Mouse (Mus musculus): ENCODE results near the gene Rec8. TPM values are rescaled to one million over a fixed set of nuclear protein-coding genes. Genes with fewer than 3 reads are reported as not detected.
A peak's percentile ranks its signal among the peaks of the same experiment; 100 is the strongest.

The Rec8 gene
- polyA plus RNA-seq, 1 experiment from 2014 or later: 9.0 TPM

DNA sequence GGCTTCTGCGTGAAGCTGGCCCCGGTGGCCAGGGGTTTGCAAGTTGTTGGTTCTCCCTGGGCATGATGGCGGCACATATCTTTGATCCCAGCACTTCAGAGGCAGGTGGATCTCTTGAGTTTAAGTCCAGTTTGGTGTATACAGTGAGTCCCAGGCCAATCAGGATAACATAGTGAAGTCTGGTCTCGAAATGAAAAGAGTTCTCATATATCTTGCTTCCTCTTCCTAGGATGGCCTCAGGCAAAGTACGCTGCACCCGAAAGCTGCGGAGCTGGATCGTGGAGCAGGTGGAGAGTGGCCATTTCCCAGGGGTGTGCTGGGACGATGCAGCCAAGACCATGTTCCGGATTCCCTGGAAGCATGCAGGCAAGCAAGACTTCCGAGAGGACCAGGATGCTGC lies 13.0 kb upstream of the Rec8 start:
- H3K4me2 ChIP-seq (replicated peaks): peak overlapping the region; percentile 33; the same call in 1 of the 2 replicates
- WGBS: 91% methylated on average over 11 of the region's 11 CpGs
- peaks cover 82% of the 10 kb centered on the region for H3K36me3 ChIP-seq (replicated peaks; ENCODE audit: control insufficient read depth, insufficient read depth)

GRCm38 (mm10) chr14:55605743-55606459 lies 11.9 kb upstream of the Rec8 start:
- ATAC-seq (ENCODE audit: low FRiP score) (no peak), DNase-seq (ENCODE audit: low spot score) (no peak)
- no peak overlapping the region for H3K4me3 ChIP-seq (replicated peaks; ENCODE audit: low read length)
- H3K9ac ChIP-seq: no peak overlapping the region
- 94% methylated on average over 16 of the region's 16 CpGs for WGBS
- no peaks in the 10 kb centered on the region for H3K27me3 ChIP-seq (ENCODE audit: control insufficient read depth, insufficient read depth, low read length)
- H3K36me3 ChIP-seq (replicated peaks; ENCODE audit: control insufficient read depth, insufficient read depth): peaks cover 79% of the 10 kb centered on the region
- no peaks in the 10 kb centered on the region for H3K4me1 ChIP-seq (replicated peaks; ENCODE audit: control insufficient read depth, insufficient read depth, low read length)
- H3K9me3 ChIP-seq (ENCODE audit: control insufficient read depth, low read length): no peaks in the 10 kb centered on the region
- no peak overlapping the region for H3K4me2 ChIP-seq (replicated peaks)
- no peak overlapping the region for H3K27ac ChIP-seq

More for the DNA sequence above, 13.0 kb upstream of the Rec8 start:
- DNase-seq (ENCODE audit: low spot score) (no peak), ATAC-seq (ENCODE audit: low FRiP score) (no peak)
- no peak overlapping the region for H3K4me3 ChIP-seq (replicated peaks; ENCODE audit: low read length)
- H3K9me3 ChIP-seq (ENCODE audit: control insufficient read depth, low read length): no peaks in the 10 kb centered on the region
- no peaks in the 10 kb centered on the region for H3K4me1 ChIP-seq (replicated peaks; ENCODE audit: control insufficient read depth, insufficient read depth, low read length)
- no peaks in the 10 kb centered on the region for H3K27me3 ChIP-seq (ENCODE audit: control insufficient read depth, insufficient read depth, low read length)
- H3K9ac ChIP-seq: no peak overlapping the region
- no peak overlapping the region for H3K27ac ChIP-seq

DNA sequence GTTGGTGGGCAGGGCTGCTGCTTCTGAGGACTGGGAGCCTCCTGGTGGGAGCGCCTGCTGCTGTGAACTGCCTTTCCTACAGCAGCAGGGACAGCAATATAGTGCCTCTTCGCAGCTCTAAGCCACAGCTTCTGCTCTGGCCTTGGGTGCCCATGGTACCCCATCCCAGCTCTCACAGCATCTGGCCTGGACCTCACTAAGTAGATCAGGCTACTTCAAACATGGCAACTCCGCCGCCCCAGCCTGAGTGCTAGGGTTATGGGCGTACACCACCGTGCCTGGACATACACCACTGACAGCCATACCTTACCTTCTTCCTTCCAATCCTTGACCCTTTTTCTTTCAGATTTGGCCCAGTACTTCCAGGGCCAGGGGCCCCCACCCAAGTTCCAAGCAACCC lies 9.5 kb upstream of the Rec8 start:
- DNase-seq (ENCODE audit: low spot score) (no peak), ATAC-seq (ENCODE audit: low FRiP score) (no peak)
- no peak overlapping the region for H3K9ac ChIP-seq
- peaks cover 56% of the 10 kb centered on the region for H3K36me3 ChIP-seq (replicated peaks; ENCODE audit: control insufficient read depth, insufficient read depth)
- H3K4me3 ChIP-seq (replicated peaks; ENCODE audit: low read length): no peak overlapping the region
- no peak overlapping the region for H3K4me2 ChIP-seq (replicated peaks)
- no peaks in the 10 kb centered on the region for H3K27me3 ChIP-seq (ENCODE audit: control insufficient read depth, insufficient read depth, low read length)
- no peaks in the 10 kb centered on the region for H3K4me1 ChIP-seq (replicated peaks; ENCODE audit: control insufficient read depth, insufficient read depth, low read length)
- no peaks in the 10 kb centered on the region for H3K9me3 ChIP-seq (ENCODE audit: control insufficient read depth, low read length)
- 100% methylated on average over 6 of the region's 6 CpGs for WGBS
- no peak overlapping the region for H3K27ac ChIP-seq

DNA sequence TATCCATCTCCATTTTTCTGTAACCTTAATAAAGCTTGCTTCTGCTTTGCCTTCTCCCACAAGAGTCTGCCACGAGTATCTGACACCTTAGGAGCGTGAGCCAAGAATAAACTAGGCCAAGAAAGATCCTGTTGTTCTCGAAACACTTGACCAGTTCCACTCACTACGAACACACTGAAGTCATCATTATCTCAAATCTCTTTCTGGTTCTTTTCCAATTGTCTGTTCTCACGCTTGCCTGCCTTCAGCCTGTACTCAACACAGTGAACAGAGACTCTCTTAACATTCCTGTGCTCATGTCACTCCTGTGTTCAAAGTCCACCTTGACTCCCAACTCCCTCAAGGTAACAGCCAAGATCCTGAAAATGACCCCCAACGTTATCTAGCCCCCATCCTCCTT lies 4.5 kb upstream of the Rec8 start:
- Histone ChIP-seq H3K4me3 (replicated peaks; ENCODE audit: low read length) (no peak overlapping the region), H3K4me1 (replicated peaks; ENCODE audit: control insufficient read depth, insufficient read depth, low read length) (no peaks in the 10 kb centered on the region), H3K9me3 (ENCODE audit: control insufficient read depth, low read length) (no peaks in the 10 kb centered on the region), H3K36me3 (replicated peaks; ENCODE audit: control insufficient read depth, insufficient read depth) (peaks cover 24% of the 10 kb centered on the region), H3K4me2 (replicated peaks) (no peak overlapping the region), H3K27me3 (ENCODE audit: control insufficient read depth, insufficient read depth, low read length) (no peaks in the 10 kb centered on the region), H3K27ac (no peak overlapping the region), H3K9ac (no peak overlapping the region)
- WGBS: 75% methylated on average over 6 of the region's 6 CpGs
- DNase-seq (ENCODE audit: low spot score): no peak
- ATAC-seq (ENCODE audit: low FRiP score): no peak

- H3K36me3 ChIP-seq (replicated peaks; ENCODE audit: control insufficient read depth, insufficient read depth): peaks cover 11% of the 10 kb centered on the region
- H3K4me3 ChIP-seq (replicated peaks; ENCODE audit: low read length): no peak overlapping the region
- H3K27ac ChIP-seq: no peak overlapping the region
- no peak for ATAC-seq (ENCODE audit: low FRiP score)
- 85% methylated on average over 7 of the region's 7 CpGs for WGBS
- DNase-seq (ENCODE audit: low spot score): no peak
- H3K9ac ChIP-seq: no peak overlapping the region
- no peaks in the 10 kb centered on the region for H3K27me3 ChIP-seq (ENCODE audit: control insufficient read depth, insufficient read depth, low read length)
- H3K4me2 ChIP-seq (replicated peaks): no peak overlapping the region
- no peaks in the 10 kb centered on the region for H3K9me3 ChIP-seq (ENCODE audit: control insufficient read depth, low read length)
- H3K4me1 ChIP-seq (replicated peaks; ENCODE audit: control insufficient read depth, insufficient read depth, low read length): no peaks in the 10 kb centered on the region
Observed at GRCm38 (mm10) chr14:55614565-55615178, 3.2 kb upstream of the Rec8 start.

- no peak overlapping the region for H3K27ac ChIP-seq
- 46% methylated on average over 2 of the region's 2 CpGs for WGBS
- H3K4me1 ChIP-seq (replicated peaks; ENCODE audit: control insufficient read depth, insufficient read depth, low read length): no peaks in the 10 kb centered on the region
- ATAC-seq (ENCODE audit: low FRiP score): no peak
- H3K36me3 ChIP-seq (replicated peaks; ENCODE audit: control insufficient read depth, insufficient read depth): peaks cover 2% of the 10 kb centered on the region; the same call in 1 of the 2 replicates
- no peak for DNase-seq (ENCODE audit: low spot score)
- no peaks in the 10 kb centered on the region for H3K27me3 ChIP-seq (ENCODE audit: control insufficient read depth, insufficient read depth, low read length)
- H3K4me2 ChIP-seq (replicated peaks): no peak overlapping the region
- H3K4me3 ChIP-seq (replicated peaks; ENCODE audit: low read length): no peak overlapping the region
- no peak overlapping the region for H3K9ac ChIP-seq
- H3K9me3 ChIP-seq (ENCODE audit: control insufficient read depth, low read length): no peaks in the 10 kb centered on the region
Observed at GRCm38 (mm10) chr14:55615876-55616275, 2.0 kb upstream of the Rec8 start.

GRCm38 (mm10) chr14:55616844-55617243 lies 993 bp upstream of the Rec8 start:
- 84% methylated on average over 2 of the region's 2 CpGs for WGBS
- ATAC-seq (ENCODE audit: low FRiP score) (no peak), DNase-seq (ENCODE audit: low spot score) (no peak)

DNA sequence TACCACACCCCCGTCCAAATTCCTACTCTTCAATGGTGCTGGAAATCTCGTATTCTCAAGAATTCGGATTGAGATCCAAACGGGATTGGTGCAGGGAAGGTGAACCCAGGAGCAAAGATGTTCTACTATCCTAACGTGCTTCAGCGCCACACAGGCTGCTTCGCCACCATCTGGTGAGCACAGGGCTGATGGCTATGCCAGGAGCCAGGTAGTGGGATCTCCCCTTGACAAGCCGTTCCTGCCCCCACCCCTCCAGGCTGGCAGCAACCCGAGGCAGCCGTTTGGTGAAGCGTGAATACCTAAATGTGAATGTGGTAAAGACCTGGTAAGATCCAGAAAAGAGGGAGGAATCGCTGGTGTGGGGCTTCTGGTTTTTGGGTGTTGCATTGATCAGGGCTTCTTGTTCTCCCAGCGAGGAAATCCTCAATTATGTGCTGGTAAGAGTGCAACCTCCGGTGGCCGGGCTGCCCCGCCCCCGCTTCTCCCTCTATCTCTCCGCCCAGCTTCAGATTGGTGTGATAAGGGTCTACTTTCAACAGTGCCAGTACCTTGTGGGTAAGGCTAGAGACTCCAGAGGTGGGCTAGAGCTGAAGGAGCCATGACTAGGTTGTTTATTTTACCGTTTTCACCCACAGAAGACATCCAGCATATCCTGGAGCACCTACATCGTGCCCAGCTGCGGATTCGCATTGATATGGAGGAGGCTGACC lies 804 bp downstream of the Rec8 start:
- peak overlapping the region; percentile 39 for H3K4me2 ChIP-seq (replicated peaks)
- ATAC-seq (ENCODE audit: low FRiP score): no peak
- no peaks in the 10 kb centered on the region for H3K36me3 ChIP-seq (replicated peaks; ENCODE audit: control insufficient read depth, insufficient read depth)
- no peaks in the 10 kb centered on the region for H3K9me3 ChIP-seq (ENCODE audit: control insufficient read depth, low read length)
- H3K4me1 ChIP-seq (replicated peaks; ENCODE audit: control insufficient read depth, insufficient read depth, low read length): no peaks in the 10 kb centered on the region
- no peak overlapping the region for H3K27ac ChIP-seq
- no peaks in the 10 kb centered on the region for H3K27me3 ChIP-seq (ENCODE audit: control insufficient read depth, insufficient read depth, low read length)
- no peak for DNase-seq (ENCODE audit: low spot score)
- peak overlapping the region; percentile 28 for H3K4me3 ChIP-seq (replicated peaks; ENCODE audit: low read length)
- 56% methylated on average over 22 of the region's 22 CpGs for WGBS
- peak overlapping the region; percentile 40 for H3K9ac ChIP-seq

More at GRCm38 (mm10) chr14:55616844-55617243, 993 bp upstream of the Rec8 start:
- H3K36me3 ChIP-seq (replicated peaks; ENCODE audit: control insufficient read depth, insufficient read depth): no peaks in the 10 kb centered on the region
- H3K9me3 ChIP-seq (ENCODE audit: control insufficient read depth, low read length): no peaks in the 10 kb centered on the region
- no peak overlapping the region for H3K4me3 ChIP-seq (replicated peaks; ENCODE audit: low read length)
- no peak overlapping the region for H3K9ac ChIP-seq
- H3K4me2 ChIP-seq (replicated peaks): no peak overlapping the region
- no peaks in the 10 kb centered on the region for H3K27me3 ChIP-seq (ENCODE audit: control insufficient read depth, insufficient read depth, low read length)
- H3K27ac ChIP-seq: no peak overlapping the region
- H3K4me1 ChIP-seq (replicated peaks; ENCODE audit: control insufficient read depth, insufficient read depth, low read length): no peaks in the 10 kb centered on the region

GRCm38 (mm10) chr14:55628077-55628827 lies 10.4 kb downstream of the Rec8 start:
- WGBS: 94% methylated on average over 27 of the region's 27 CpGs
- Histone ChIP-seq H3K4me3 (replicated peaks; ENCODE audit: low read length) (no peak overlapping the region), H3K9me3 (ENCODE audit: control insufficient read depth, low read length) (no peaks in the 10 kb centered on the region), H3K9ac (no peak overlapping the region), H3K27ac (no peak overlapping the region), H3K4me1 (replicated peaks; ENCODE audit: control insufficient read depth, insufficient read depth, low read length) (no peaks in the 10 kb centered on the region), H3K36me3 (replicated peaks; ENCODE audit: control insufficient read depth, insufficient read depth) (peaks cover 94% of the 10 kb centered on the region), H3K4me2 (replicated peaks) (no peak overlapping the region), H3K27me3 (ENCODE audit: control insufficient read depth, insufficient read depth, low read length) (no peaks in the 10 kb centered on the region)
- ATAC-seq (ENCODE audit: low FRiP score) (no peak), DNase-seq (ENCODE audit: low spot score) (no peak)

All from hindbrain, embryonic 14.5 days (tissue).